Mouse (Mus musculus) liver, postnatal 0 days (tissue): ENCODE results near the gene Pbxip1.

ENCODE experiments used
- CTCF ChIP-seq: sonication (generic); IDR thresholded peaks from 2 replicates; pipeline ENCODE4 v1.5.1; 2016; ENCODE audit warnings: antibody characterized with exemption, low read depth
- EP300 ChIP-seq: IDR thresholded peaks from 2 replicates; pipeline ENCODE4 v1.6.1; 2016; ENCODE audit warnings: antibody characterized with exemption, low read depth, mild to moderate bottlenecking

DNA sequence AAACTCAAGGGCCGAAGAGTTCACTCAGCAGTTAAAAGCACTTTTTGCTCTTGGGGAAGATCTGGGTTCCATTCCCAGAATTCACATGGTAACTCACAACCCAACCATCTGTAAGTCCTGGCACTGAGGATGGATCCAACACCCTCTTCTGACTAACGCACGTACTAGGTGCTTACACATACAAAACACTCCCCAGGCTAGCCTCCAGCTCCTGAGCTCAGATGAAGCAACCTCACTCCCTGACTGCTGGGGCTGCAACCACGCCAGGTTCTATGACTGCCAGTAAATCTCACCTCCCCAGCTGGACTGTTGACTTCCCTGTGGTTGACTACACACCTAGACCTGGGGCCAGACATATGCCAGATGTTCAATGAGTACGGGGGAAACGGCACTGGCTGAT is 29.6 kb upstream of the Pbxip1 start:
- TF ChIP-seq CTCF (no peak), EP300 (no peak)
